Mouse (Mus musculus): ENCODE results near the gene Ncstn. TPM values are rescaled to one million over a fixed set of nuclear protein-coding genes. Genes with fewer than 3 reads are reported as not detected.

The Ncstn gene
- polyA plus RNA-seq (2015; fragmentation: Nextera tagmentation; extraction: Ambion mirVana), result 41.3 and 48.7 TPM in 2 replicates

GRCm38 (mm10) chr1:172082101-172082898 lies at the start of gene Ncstn, which contains the start of gene Copa:
TSS of gene Ncstn (minus strand) at chr1:172082795.
TSS of gene Copa (plus strand) at chr1:172082529.

GRCm38 (mm10) chr1:172126376-172127347 lies 44.1 kb upstream of the Ncstn start, which contains the start of gene Pex19:
TSS of gene Pex19 (plus strand) at chr1:172126755.

DNA sequence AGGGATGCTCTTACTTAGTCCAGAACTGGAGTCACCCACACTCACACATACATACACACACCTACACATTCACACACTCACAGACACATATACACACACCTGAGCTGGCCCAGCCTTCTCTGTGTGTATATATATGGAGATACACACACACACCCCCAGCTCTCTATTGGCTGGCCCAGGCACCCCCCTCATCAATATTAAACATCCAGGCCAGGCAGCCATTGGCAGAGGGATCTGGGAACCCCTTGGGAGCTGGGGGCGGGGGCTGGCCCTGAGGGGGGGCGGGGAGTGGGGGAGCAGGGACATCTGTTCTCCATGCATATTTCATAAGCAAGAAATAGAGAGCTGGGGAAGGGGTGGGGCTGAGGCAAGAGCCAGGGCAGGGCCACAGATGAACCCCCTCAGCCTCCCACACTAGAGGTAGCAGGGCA lies 25.1 kb downstream of the Ncstn start, which contains the start of gene Nhlh1:
TSS of gene Nhlh1 (minus strand) at position 83 of the 431 bp plus-strand sequence.

GRCm38 (mm10) chr1:172028394-172029275 lies 54.0 kb downstream of the Ncstn start, which contains the start of gene Vangl2:
TSS of gene Vangl2 (minus strand) at chr1:172028444.

Other genes with a start within 250 kb of the Ncstn start
- gene Cd84, start 243.1 kb downstream of the Ncstn start, polyA plus RNA-seq (2015; fragmentation: Nextera tagmentation; extraction: Ambion mirVana), result 21.4 and 25.4 TPM in 2 replicates
- gene Gm10521, start 187.1 kb downstream of the Ncstn start, polyA plus RNA-seq (2015; fragmentation: Nextera tagmentation; extraction: Ambion mirVana), result 0.35 and 0.47 TPM in 2 replicates
- 6.4 and 11.9 TPM in 2 replicates for gene Slamf6, start 165.3 kb downstream of the Ncstn start, polyA plus RNA-seq (2015; fragmentation: Nextera tagmentation; extraction: Ambion mirVana)
- gene Vangl2, start 54.4 kb downstream of the Ncstn start, polyA plus RNA-seq (2015; fragmentation: Nextera tagmentation; extraction: Ambion mirVana), result 2.6 and 3.0 TPM in 2 replicates
- not detected in 2 replicates for gene Nhlh1, start 25.2 kb downstream of the Ncstn start, polyA plus RNA-seq (2015; fragmentation: Nextera tagmentation; extraction: Ambion mirVana)
- 56.9 and 66.1 TPM in 2 replicates for gene Copa, start 266 bp downstream of the Ncstn start, polyA plus RNA-seq (2015; fragmentation: Nextera tagmentation; extraction: Ambion mirVana)
- gene Pex19, start 44.0 kb upstream of the Ncstn start, polyA plus RNA-seq (2015; fragmentation: Nextera tagmentation; extraction: Ambion mirVana), result 41.0 and 46.4 TPM in 2 replicates
- gene Dcaf8, start 65.3 kb upstream of the Ncstn start, polyA plus RNA-seq (2015; fragmentation: Nextera tagmentation; extraction: Ambion mirVana), result 70.2 and 78.3 TPM in 2 replicates
- gene Pea15a, start 124.0 kb upstream of the Ncstn start, polyA plus RNA-seq (2015; fragmentation: Nextera tagmentation; extraction: Ambion mirVana), result 26.7 and 34.6 TPM in 2 replicates
- gene Casq1, start 137.1 kb upstream of the Ncstn start, polyA plus RNA-seq (2015; fragmentation: Nextera tagmentation; extraction: Ambion mirVana), result 0.57 and 0.62 TPM in 2 replicates
- not detected in 2 replicates for gene Atp1a4, start 175.6 kb upstream of the Ncstn start, polyA plus RNA-seq (2015; fragmentation: Nextera tagmentation; extraction: Ambion mirVana)
- gene Igsf8, start 178.8 kb upstream of the Ncstn start, polyA plus RNA-seq (2015; fragmentation: Nextera tagmentation; extraction: Ambion mirVana), result 19.6 and 21.5 TPM in 2 replicates
- gene Atp1a2, start 215.3 kb upstream of the Ncstn start, polyA plus RNA-seq (2015; fragmentation: Nextera tagmentation; extraction: Ambion mirVana), result 1.5 and 2.7 TPM in 2 replicates
- 0.07 TPM in 1 of 2 replicates, not detected in the other for gene Kcnj9, start 246.5 kb upstream of the Ncstn start, polyA plus RNA-seq (2015; fragmentation: Nextera tagmentation; extraction: Ambion mirVana)